Comparison of ENCODE assay signal across 8 mouse cellular contexts in the genomic region with DNA sequence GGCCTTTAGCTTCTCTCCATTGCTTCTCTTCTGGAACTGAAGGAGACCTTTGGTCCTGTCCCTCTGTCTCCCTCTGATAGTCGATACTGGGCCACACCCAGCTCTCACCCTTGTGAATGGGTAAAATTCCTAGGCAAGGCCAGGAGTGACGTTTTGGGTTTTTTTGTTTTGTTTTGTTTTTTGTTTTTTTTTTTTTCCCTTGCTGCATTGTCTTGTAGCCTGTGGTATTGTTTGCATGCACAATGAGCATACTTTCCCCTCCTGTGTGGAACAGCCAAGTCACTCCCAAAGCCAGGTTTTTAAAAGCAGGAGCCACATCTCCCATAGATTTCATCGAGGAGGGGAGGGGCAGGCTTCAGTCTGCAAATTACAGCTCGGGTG. TPM values are rescaled to one million over a fixed set of nuclear protein-coding genes. Genes with fewer than 3 reads are reported as not detected.
DNase-seq lines count a peak whose midpoint lies in the region; ATAC-seq and TF ChIP-seq lines count a peak whose summit lies in the region.

No protein-coding gene starts in this region.

- H3K36me3 ChIP-seq in heart, embryonic 11.5 days (ENCODE audit: control insufficient read depth, insufficient read depth, low read length) = no peaks in the 10 kb centered on the region
- H3K36me3 ChIP-seq in lung, postnatal 0 days (ENCODE audit: insufficient read depth, low read length) = no peaks in the 10 kb centered on the region
- no peaks in the 10 kb centered on the region for H3K36me3 ChIP-seq in hindbrain, embryonic 15.5 days
- H3K36me3 ChIP-seq in stomach, embryonic 15.5 days = no peaks in the 10 kb centered on the region

- peak overlapping the region; percentile 34; the same call in 1 of the 2 replicates for H3K9ac ChIP-seq in heart, embryonic 11.5 days (ENCODE audit: low read depth, low read length)
- H3K9ac ChIP-seq in lung, postnatal 0 days (replicated peaks; ENCODE audit: low read depth) = no peak overlapping the region
- H3K9ac ChIP-seq in hindbrain, embryonic 15.5 days = no peak overlapping the region
- no peak overlapping the region for H3K9ac ChIP-seq in stomach, embryonic 15.5 days

- no peaks in the 10 kb centered on the region; the same call in 1 of the 2 replicates for H3K9me3 ChIP-seq in heart, embryonic 11.5 days (replicated peaks; ENCODE audit: control insufficient read depth, low read length)
- H3K9me3 ChIP-seq in lung, postnatal 0 days (ENCODE audit: low read length) = no peaks in the 10 kb centered on the region
- H3K9me3 ChIP-seq in hindbrain, embryonic 15.5 days = no peaks in the 10 kb centered on the region
- no peaks in the 10 kb centered on the region for H3K9me3 ChIP-seq in stomach, embryonic 15.5 days

- no peak for DNase-seq in heart, adult 18-20 months
- DNase-seq in lung, postnatal 0 days (ENCODE audit: low spot score) = no peak
- DNase-seq in lung, postnatal 4 days = no peak
- no peak for DNase-seq in adrenal gland, postnatal 36 days
- DNase-seq in kidney, postnatal 14 days = no peak

- no peak for ATAC-seq in heart, embryonic 11.5 days (replicated peaks; ENCODE audit: insufficient number of reproducible peaks, low FRiP score, low TSS enrichment)
- peak; percentile 33 for ATAC-seq in lung, postnatal 0 days
- ATAC-seq in hindbrain, embryonic 15.5 days (ENCODE audit: low FRiP score, low read depth) = no peak
- ATAC-seq in stomach, embryonic 15.5 days (ENCODE audit: insufficient read depth, low FRiP score, low read depth) = no peak

- TF ChIP-seq CTCF in lung, postnatal 0 days (IDR thresholded peaks at IDR 0.05) = no peak

- no peaks in the 10 kb centered on the region for H3K27me3 ChIP-seq in heart, embryonic 11.5 days (ENCODE audit: control insufficient read depth, insufficient read depth, low read length)
- no peaks in the 10 kb centered on the region for H3K27me3 ChIP-seq in lung, postnatal 0 days (replicated peaks; ENCODE audit: insufficient read depth, low read length)
- no peaks in the 10 kb centered on the region for H3K27me3 ChIP-seq in hindbrain, embryonic 15.5 days
- no peaks in the 10 kb centered on the region for H3K27me3 ChIP-seq in stomach, embryonic 15.5 days (replicated peaks)

- peaks cover 12% of the 10 kb centered on the region for H3K4me1 ChIP-seq in heart, embryonic 11.5 days (ENCODE audit: control insufficient read depth, insufficient read depth, low read length)
- H3K4me1 ChIP-seq in lung, postnatal 0 days (ENCODE audit: insufficient read depth, low read depth, low read length) = 0 out of 2 replicates have a peak, but pooled peaks cover 3% of the 10 kb centered on the region
- peaks cover 12% of the 10 kb centered on the region for H3K4me1 ChIP-seq in hindbrain, embryonic 15.5 days (replicated peaks)
- peaks cover 5% of the 10 kb centered on the region for H3K4me1 ChIP-seq in stomach, embryonic 15.5 days

- H3K4me2 ChIP-seq in heart, embryonic 11.5 days = peak overlapping the region; percentile 37; the same call in 1 of the 2 replicates
- peak overlapping the region; percentile 27 for H3K4me2 ChIP-seq in lung, postnatal 0 days (replicated peaks; ENCODE audit: low read depth, low read length)
- H3K4me2 ChIP-seq in hindbrain, embryonic 15.5 days = peak overlapping the region; percentile 46
- peak overlapping the region; percentile 11; the same call in 1 of the 2 replicates for H3K4me2 ChIP-seq in stomach, embryonic 15.5 days

- H3K4me3 ChIP-seq in heart, embryonic 11.5 days (ENCODE audit: low read depth, low read length) = no peak overlapping the region
- H3K4me3 ChIP-seq in lung, postnatal 0 days (ENCODE audit: low read depth, low read length) = no peak overlapping the region
- H3K4me3 ChIP-seq in hindbrain, embryonic 15.5 days = peak overlapping the region; percentile 7; the same call in 1 of the 2 replicates
- H3K4me3 ChIP-seq in stomach, embryonic 15.5 days (replicated peaks) = no peak overlapping the region

- TF ChIP-seq EP300 in lung, postnatal 0 days (IDR thresholded peaks at IDR 0.05) = no peak

- WGBS in heart, embryonic 11.5 days (ENCODE audit: insufficient replicate concordance) = 48% methylated on average over 4 of the region's 4 CpGs
- 38% methylated on average over 4 of the region's 4 CpGs for WGBS in lung, postnatal 0 days
- 21% methylated on average over 4 of the region's 4 CpGs for WGBS in hindbrain, embryonic 15.5 days
- 38% methylated on average over 4 of the region's 4 CpGs for WGBS in stomach, embryonic 15.5 days

- no peak overlapping the region for H3K27ac ChIP-seq in heart, embryonic 11.5 days (ENCODE audit: low read depth, low read length)
- H3K27ac ChIP-seq in lung, postnatal 0 days (ENCODE audit: low read length) = peak overlapping the region; percentile 43; the same call in 1 of the 2 replicates
- H3K27ac ChIP-seq in hindbrain, embryonic 15.5 days (replicated peaks) = no peak overlapping the region
- no peak overlapping the region; the same call in 1 of the 2 replicates for H3K27ac ChIP-seq in stomach, embryonic 15.5 days

RNA-seq across cellular contexts. Expression of gene Adarb1, which starts 16.0 kb away (rescaled TPM):
- polyA plus RNA-seq in heart, embryonic 11.5 days (2014; fragmentation: Nextera tagmentation; extraction: Ambion mirVana) = 8.7 and 8.8 TPM in 2 replicates
- 10 to 100 TPM; 12.2 to 12.7 TPM for total RNA-seq in heart, adult 18-20 months (2021)
- 25.3 and 30.1 TPM in 2 replicates for polyA plus RNA-seq in lung, postnatal 0 days (2015; fragmentation: Nextera tagmentation; extraction: Ambion mirVana)
- 20.5 and 21.5 TPM in 2 replicates for polyA plus RNA-seq in hindbrain, embryonic 15.5 days (2015; fragmentation: Nextera tagmentation; extraction: Ambion mirVana)
- polyA plus RNA-seq in stomach, embryonic 15.5 days (2015; fragmentation: Nextera tagmentation; extraction: Ambion mirVana) = 6.3 and 7.2 TPM in 2 replicates
- total RNA-seq in adrenal gland, postnatal 36 days (2021) = 10 to 100 TPM; 10.8 to 68.2 TPM
